Mouse (Mus musculus) left cerebral cortex, postnatal 10 days (tissue): ENCODE measurements at regions not wholly inside any gene's neighbourhood (a gene's known extent, or its start where the extent isn't known, plus 50 kb on each side); places are given as distances from the start of the nearest gene placed in this dataset.
A peak's percentile ranks its signal among the peaks of the same experiment; 100 is the strongest.

Experiments used
- DNase-seq, 2 experiments: peaks; one replicate each; pipeline ENCODE4 v3.0.0; 2021 to 2022; ENCODE audit warnings: low spot score in 2 of 2, mixed read lengths in 1 of 2; ENCODE audit errors: extremely low spot score in 1 of 2
- intact Hi-C: fragments of 180-260 bp; cut with DNase I; formaldehyde crosslinking; loops from one replicate; pipeline ENCODE4 v1.15.1; 2025

GRCm38 (mm10) chr9:6027272-6027671 is 141.1 kb upstream of the Pdgfd start:
- no peak for DNase-seq
- intact Hi-C loops = no loop called here

DNA sequence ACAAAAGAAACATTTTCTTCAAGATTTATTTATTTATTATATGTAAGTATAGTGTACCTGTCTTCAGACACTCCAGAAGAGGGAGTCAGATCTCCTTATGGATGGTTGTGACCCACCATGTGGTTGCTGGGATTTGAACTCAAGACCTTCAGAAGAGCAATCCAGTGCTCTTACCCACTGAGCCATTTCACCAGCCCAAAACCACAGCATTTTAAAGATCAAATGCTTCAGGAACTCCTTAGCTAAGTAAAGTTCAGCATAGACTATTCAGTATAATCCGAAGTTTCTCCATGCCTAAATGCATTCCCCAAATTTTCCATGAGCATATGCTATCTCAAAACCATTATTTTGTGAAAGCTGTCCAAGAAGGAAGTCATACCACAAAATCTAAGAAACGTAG is 102.0 kb upstream of the Pdgfd start:
- intact Hi-C loops = no loop called here
- DNase-seq = no peak

DNA sequence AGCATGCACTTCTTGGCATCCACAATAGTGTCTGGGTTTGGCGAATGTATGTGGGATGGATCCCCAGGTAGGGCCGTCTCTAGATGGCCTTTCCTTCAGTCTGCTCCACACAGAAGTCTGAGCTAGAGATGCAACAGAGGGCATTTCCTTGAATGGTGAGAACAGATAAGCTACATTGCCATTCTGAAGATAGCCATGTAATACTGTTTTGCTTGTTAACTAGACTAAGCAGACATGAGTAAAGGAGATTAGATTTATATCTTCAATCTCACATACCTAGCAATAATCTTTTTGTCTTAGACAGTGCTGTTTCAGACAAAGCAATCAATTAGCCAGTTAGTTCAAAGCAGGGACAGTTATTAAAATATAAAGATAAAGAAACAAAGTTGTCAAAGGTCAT is 100.9 kb upstream of the Pdgfd start:
- no peak for DNase-seq
- intact Hi-C loops = no loop called here

- no peak for DNase-seq
- intact Hi-C loops = no loop called here
Measured at GRCm38 (mm10) chr9:6081271-6081670, 87.1 kb upstream of the Pdgfd start.

GRCm38 (mm10) chr9:6089913-6090312 is 78.5 kb upstream of the Pdgfd start:
- intact Hi-C loops = no loop called here
- DNase-seq = no peak

DNA sequence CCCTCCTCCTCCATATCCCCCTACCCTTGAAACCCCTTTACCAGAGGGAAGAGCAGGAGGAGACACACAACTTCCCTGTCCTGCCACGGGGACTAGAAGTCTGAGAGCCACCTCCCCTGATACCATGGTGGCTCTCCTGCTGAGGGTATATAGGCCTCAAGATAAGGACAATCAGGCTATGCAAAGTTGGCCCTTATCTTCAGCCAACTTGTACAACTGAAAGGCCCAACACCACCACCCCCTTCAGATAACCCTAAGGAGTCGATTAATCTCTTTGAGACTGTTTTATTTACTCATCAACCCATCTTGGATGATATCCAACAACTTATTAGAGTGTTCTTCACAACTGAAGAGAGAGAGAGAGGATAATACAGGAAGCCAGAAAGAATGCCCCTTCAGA is 77.6 kb upstream of the Pdgfd start:
- intact Hi-C loops = no loop called here

DNA sequence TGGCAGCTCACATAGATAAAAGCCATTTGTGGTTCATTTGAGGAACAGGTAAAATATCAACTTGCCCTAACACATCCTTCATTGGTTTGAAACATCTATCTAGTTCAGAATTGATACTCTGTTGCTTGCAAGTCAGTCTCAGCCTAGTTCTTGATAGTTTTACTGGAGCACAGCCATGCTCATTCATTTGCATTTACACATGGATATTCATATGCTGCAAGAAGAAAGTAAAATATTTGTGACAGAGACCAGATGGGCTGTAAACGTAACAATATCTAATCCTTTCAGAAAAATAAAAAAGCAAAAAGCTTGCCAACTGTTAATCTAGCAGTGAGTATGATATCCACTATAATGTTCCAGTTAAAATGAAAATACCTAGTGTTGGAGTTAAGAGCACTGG is 60.3 kb upstream of the Pdgfd start:
- peak in 1 of 2 experiments; percentile 2 for DNase-seq
- intact Hi-C loops = no loop called here

More for the DNA sequence above, 77.6 kb upstream of the Pdgfd start:
- no peak for DNase-seq
